Mouse (Mus musculus) heart, embryonic 13.5 days (tissue): ENCODE results near the gene Mkrn2os. TPM values are rescaled to one million over a fixed set of nuclear protein-coding genes. Genes with fewer than 3 reads are reported as not detected.
"Not testable (repeated sequence)": the region's sequence is repeated elsewhere in the genome, so short reads cannot be mapped to it uniquely, and the experiment has no call there.

Experiments
- ATAC-seq: fragments of 200-750 bp; cut with Nextera tagmentation; 2 replicates; pipeline ENCODE4 v1.8.0; 2017; ENCODE audit warnings: moderate TSS enrichment; ENCODE audit not compliant: insufficient number of reproducible peaks, low FRiP score, low TSS enrichment; ENCODE audit errors: extremely low read depth
- H3K27ac ChIP-seq: fragments of 300-500 bp; sonication (generic); replicated peaks from 2 replicates; pipeline ENCODE4 v1.5.1; 2015; ENCODE audit warnings: moderate library complexity, mild to moderate bottlenecking, inconsistent platforms
- H3K27me3 ChIP-seq: fragments of 300-500 bp; sonication (generic); replicated peaks from 2 replicates; pipeline ENCODE4 v1.6.1; 2015; ENCODE audit warnings: mild to moderate bottlenecking, inconsistent platforms
- H3K36me3 ChIP-seq: fragments of 300-500 bp; sonication (generic); 2 replicates; pipeline ENCODE4 v1.6.1; 2015; ENCODE audit warnings: mild to moderate bottlenecking, inconsistent platforms
- H3K4me1 ChIP-seq: fragments of 300-500 bp; sonication (generic); 2 replicates; pipeline ENCODE4 v1.6.1; 2015; ENCODE audit warnings: inconsistent platforms
- H3K4me2 ChIP-seq: fragments of 300-500 bp; sonication (generic); 2 replicates; pipeline ENCODE4 v1.6.1; 2015; ENCODE audit warnings: inconsistent platforms, mild to moderate bottlenecking, moderate library complexity
- H3K4me3 ChIP-seq: fragments of 300-500 bp; sonication (generic); 2 replicates; pipeline ENCODE4 v1.5.1; 2015; ENCODE audit warnings: moderate library complexity, mild to moderate bottlenecking, inconsistent platforms
- H3K9ac ChIP-seq: fragments of 300-500 bp; sonication (generic); 2 replicates; pipeline ENCODE4 v1.6.1; 2015; ENCODE audit warnings: inconsistent platforms, mild to moderate bottlenecking, moderate library complexity
- H3K9me3 ChIP-seq: fragments of 300-500 bp; sonication (generic); 2 replicates; pipeline ENCODE4 v1.6.1; 2016; ENCODE audit warnings: inconsistent platforms
- WGBS: fragments of 180-500 bp; shearing (Covaris S2); methylation state at CpG from one replicate; pipeline ENCODE4 v1.1.7; 2015; ENCODE audit warnings: mixed read lengths; 5-methylcytosine and 5-hydroxymethylcytosine counted together
- polyA plus RNA-seq: library from polyadenylated mRNA; unstranded; fragments of >200 nt; fragmentation: Nextera tagmentation; extraction: Ambion mirVana; gene quantifications from 2 replicates; pipeline ENCODE4 v1.2.1, GENCODE M21; 2015

Mkrn2os gene
- polyA plus RNA-seq = 0.08 and 0.47 TPM in 2 replicates

DNA sequence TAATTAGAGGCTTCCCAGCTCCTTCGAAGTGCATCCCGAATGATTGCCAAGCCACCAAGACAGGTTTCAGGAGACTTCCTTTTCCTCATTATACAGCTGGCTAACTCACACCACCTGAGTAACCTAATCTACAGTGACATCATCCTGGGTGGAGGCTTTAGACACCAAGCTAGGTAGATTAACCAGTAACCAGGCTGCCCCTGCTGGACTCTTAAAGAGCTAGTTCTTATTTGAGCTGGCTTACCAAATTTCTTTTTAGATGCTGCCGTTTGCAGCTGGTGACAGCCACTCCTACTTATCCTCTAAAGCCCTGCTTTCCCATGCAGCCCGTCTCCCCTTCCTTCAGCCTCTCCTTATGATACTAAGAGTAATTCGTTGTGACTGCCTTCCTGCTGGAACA lies at the start of gene Mkrn2os:
Mkrn2os (minus strand) TSS at position 119 of the 400 bp plus-strand sequence.
- H3K27ac ChIP-seq = no peak within 1 kb of the TSS
- no peak within 1 kb of the TSS for H3K4me3 ChIP-seq
- no peaks in the 10 kb centered on the region; the same call in 1 of the 2 replicates for H3K27me3 ChIP-seq
- no peaks in the 10 kb centered on the region for H3K36me3 ChIP-seq
- no peak for ATAC-seq
- H3K9ac ChIP-seq = no peak within 1 kb of the TSS
- no peaks in the 10 kb centered on the region for H3K4me1 ChIP-seq
- no peak within 1 kb of the TSS for H3K4me2 ChIP-seq
- 42% methylated on average over 5 of the region's 5 CpGs for WGBS
- H3K9me3 ChIP-seq = no peaks in the 10 kb centered on the region

DNA sequence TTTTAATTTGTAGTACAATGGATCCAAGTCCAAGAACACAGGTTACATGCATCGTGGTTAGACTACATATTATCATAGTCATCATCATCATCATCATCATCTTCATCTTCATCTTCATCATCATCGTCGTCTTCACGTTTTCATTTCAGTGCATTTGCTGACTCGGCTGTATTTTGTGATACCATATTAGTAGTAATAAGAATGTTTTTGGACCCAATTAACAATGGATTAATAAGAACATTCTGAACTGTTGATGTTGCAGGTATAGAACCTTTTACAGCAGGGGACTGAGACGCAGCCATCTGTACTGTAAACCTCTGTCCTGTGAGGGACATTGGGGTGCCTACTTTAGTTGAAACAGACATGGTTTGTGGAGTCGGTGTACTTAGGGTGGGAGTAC lies 45.8 kb upstream of the Mkrn2os start:
- H3K36me3 ChIP-seq = peaks cover 78% of the 10 kb centered on the region
- not testable (repeated sequence) for H3K9me3 ChIP-seq, ATAC-seq, H3K4me3 ChIP-seq, H3K9ac ChIP-seq, H3K27ac ChIP-seq, H3K4me2 ChIP-seq, H3K4me1 ChIP-seq, H3K27me3 ChIP-seq
- WGBS = 92% methylated on average over 7 of the region's 7 CpGs

DNA sequence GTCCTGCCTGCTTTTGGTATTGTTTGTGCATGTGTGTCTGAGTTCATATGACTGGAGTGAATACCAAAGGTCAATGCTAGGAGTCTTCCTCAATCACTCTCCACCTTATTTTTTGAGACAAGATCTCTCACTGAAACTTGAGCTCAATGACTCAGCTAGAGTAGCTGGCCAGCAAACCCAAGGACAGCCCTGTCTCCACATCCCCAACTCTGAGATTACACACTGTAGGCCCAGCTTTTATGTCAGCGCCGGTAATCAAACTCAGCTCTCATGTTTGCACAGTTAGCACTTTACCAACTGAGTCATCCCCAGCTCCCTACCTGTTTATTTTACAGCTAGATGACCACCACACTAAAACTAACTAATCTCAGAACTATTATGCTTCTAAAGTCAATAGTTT lies 41.6 kb upstream of the Mkrn2os start:
- Histone ChIP-seq H3K9ac (no peak overlapping the region), H3K4me3 (no peak overlapping the region), H3K36me3 (peaks cover 93% of the 10 kb centered on the region), H3K4me1 (no peaks in the 10 kb centered on the region), H3K4me2 (no peak overlapping the region), H3K27ac (no peak overlapping the region), H3K9me3 (no peaks in the 10 kb centered on the region), H3K27me3 (no peaks in the 10 kb centered on the region)
- 84% methylated on average over 2 of the region's 2 CpGs for WGBS
- no peak for ATAC-seq

DNA sequence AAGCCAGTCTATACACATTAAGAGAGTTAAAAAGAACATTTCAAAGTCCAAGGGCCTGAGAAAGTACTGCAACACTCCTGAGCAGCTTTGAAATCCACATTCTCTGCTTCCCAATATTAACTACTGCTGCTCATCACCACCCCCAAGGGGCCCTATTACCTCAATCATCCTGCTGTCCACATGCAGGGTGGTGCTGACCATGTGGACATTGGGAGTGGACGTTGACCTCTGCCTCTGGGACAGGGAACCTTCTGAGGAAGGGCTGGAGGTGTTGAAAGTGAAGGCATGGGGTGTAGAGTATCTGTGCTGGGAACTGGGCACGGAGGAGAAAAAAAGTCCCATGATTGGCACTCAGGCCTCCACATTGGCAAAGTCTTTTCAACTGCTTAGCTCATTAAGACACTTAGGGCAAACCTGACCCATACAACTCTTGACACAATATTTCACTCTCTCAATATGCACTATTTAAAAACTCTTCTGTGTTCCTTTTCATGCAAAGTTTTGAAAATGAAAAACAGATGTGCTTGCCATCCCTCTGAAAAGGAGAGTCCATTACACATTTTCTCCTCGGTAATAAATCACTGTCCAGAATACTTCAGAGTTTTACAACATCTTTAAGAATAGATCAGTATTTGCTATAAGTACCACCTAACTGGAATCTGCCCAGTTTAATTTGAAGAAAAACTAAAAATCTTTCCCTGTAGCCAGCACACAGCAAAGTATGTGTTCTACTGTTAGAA lies 38.9 kb upstream of the Mkrn2os start:
- H3K9me3 ChIP-seq = no peaks in the 10 kb centered on the region
- H3K4me2 ChIP-seq = no peak overlapping the region
- peaks cover 96% of the 10 kb centered on the region for H3K36me3 ChIP-seq
- 78% methylated on average over 3 of the region's 3 CpGs for WGBS
- H3K9ac ChIP-seq = no peak overlapping the region
- H3K4me1 ChIP-seq = no peaks in the 10 kb centered on the region
- no peak overlapping the region for H3K27ac ChIP-seq
- H3K27me3 ChIP-seq = no peaks in the 10 kb centered on the region
- no peak for ATAC-seq
- no peak overlapping the region for H3K4me3 ChIP-seq

DNA sequence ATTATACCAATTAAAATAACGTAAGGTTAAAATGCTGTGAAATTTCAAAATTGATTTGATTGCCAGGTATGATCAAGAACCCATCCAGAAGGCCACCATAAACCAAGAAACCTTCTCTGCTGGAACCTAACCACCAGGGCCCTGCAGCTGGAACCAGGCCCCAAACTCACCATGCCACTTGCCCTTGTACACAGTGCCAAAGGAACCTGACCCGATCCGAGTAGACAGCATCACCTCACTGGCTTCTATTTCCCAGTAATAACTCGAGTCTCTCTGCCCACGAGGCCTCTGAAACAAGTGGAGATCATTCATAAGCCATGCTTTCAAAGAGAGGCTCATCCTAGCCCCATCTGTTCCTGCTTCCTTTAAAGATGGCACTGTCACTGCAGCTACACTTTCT lies 33.7 kb upstream of the Mkrn2os start:
- ATAC-seq = no peak
- Histone ChIP-seq H3K27me3 (no peaks in the 10 kb centered on the region), H3K9ac (no peak overlapping the region), H3K36me3 (peaks cover 97% of the 10 kb centered on the region), H3K4me3 (no peak overlapping the region), H3K9me3 (no peaks in the 10 kb centered on the region), H3K27ac (no peak overlapping the region), H3K4me1 (no peaks in the 10 kb centered on the region), H3K4me2 (no peak overlapping the region)
- 90% methylated on average over 5 of the region's 5 CpGs for WGBS

DNA sequence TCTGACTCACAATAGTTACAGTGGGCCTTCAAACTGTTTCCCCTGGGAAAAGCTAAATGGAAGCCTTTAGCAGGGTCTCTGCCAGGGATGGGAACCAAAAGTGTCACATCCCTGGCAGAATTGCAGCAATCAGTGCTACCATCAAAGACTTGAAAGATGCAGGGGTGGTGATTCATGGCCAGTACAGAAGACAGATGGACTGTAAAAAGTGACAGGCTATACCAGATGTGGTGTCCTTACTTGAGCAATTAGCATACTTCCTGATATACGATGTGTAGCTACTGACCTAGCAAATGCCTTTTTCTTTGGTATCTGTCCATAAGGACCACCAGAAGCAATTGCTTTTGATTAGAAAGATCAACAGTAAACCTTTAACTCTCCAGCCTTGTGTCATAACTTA lies 28.6 kb upstream of the Mkrn2os start:
- Histone ChIP-seq H3K27me3 (no peaks in the 10 kb centered on the region), H3K4me3 (no peak overlapping the region), H3K9me3 (no peaks in the 10 kb centered on the region), H3K4me2 (no peak overlapping the region), H3K9ac (no peak overlapping the region), H3K36me3 (peaks cover 100% of the 10 kb centered on the region), H3K4me1 (no peaks in the 10 kb centered on the region), H3K27ac (no peak overlapping the region)
- WGBS = 89% methylated on average over 1 of the region's 1 CpGs
- no peak for ATAC-seq

DNA sequence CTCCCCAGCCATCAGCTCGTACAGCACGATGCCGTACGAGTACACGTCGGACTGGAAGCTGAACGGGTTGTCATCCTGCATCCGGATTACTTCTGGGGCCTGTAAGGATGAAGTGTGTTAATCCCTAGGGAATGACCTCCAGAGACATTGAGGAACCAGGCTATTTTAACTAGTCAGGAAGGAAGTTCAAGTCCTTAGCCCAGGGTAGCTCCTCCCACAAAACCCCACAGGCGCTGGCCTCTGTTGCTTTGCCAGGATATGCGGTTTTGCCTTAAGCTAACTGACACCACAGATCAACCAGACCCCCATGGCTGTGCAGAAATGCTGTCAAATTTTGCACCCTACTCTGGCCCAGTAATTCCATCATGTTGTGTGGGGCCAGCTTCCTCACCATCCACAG lies 27.4 kb upstream of the Mkrn2os start:
- H3K36me3 ChIP-seq = peaks cover 100% of the 10 kb centered on the region
- ATAC-seq = no peak
- H3K9ac ChIP-seq = no peak overlapping the region
- no peaks in the 10 kb centered on the region for H3K27me3 ChIP-seq
- H3K4me1 ChIP-seq = no peaks in the 10 kb centered on the region
- WGBS = 84% methylated on average over 10 of the region's 10 CpGs
- no peak overlapping the region for H3K27ac ChIP-seq
- H3K4me2 ChIP-seq = no peak overlapping the region
- H3K4me3 ChIP-seq = no peak overlapping the region
- H3K9me3 ChIP-seq = no peaks in the 10 kb centered on the region

DNA sequence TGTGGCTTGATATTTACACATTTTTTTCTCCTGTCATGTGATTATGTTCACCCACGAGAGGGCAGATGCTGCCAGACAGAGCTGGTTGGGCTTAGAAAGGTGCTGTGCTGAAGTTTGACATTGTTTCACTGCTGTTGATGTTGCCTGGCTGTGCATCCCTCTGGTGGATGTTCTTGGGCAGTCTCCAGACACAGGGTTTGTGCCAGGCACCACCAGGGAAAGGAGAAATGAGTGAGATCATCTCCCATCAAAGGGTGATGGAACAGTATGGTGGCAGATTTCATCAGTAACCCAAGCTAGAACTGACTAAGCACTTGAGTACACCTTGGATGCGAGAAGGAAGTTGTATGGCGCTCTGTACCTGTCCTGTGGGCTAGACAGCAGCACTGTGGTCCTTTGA lies 23.6 kb upstream of the Mkrn2os start:
- 81% methylated on average over 3 of the region's 3 CpGs for WGBS
- Histone ChIP-seq H3K4me2 (no peak overlapping the region), H3K27me3 (no peaks in the 10 kb centered on the region), H3K27ac (no peak overlapping the region), H3K9me3 (no peaks in the 10 kb centered on the region), H3K36me3 (peaks cover 99% of the 10 kb centered on the region), H3K9ac (no peak overlapping the region), H3K4me1 (no peaks in the 10 kb centered on the region), H3K4me3 (no peak overlapping the region)
- ATAC-seq = no peak

DNA sequence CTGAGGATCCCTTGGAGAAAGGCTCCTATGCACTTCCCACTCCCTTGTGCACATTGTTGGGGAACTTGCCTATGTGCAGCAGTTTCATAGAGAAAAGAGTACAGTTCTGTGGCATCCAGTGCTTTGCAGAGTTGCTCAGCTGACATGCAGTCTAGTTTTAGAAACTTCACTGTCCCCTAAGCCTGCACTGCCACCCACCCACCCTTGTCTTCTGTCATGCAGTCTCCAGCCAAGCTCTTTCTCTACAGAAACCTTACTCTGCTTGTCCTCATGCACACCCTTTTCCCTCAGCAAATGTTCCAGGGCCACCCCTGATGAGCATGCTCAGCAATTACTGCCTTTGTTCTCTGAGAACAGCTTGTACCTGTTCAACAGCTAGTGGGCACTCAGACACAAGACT lies 21.4 kb upstream of the Mkrn2os start:
- no peaks in the 10 kb centered on the region for H3K9me3 ChIP-seq
- H3K4me1 ChIP-seq = no peaks in the 10 kb centered on the region
- peaks cover 98% of the 10 kb centered on the region for H3K36me3 ChIP-seq
- H3K4me2 ChIP-seq = no peak overlapping the region
- no peak overlapping the region for H3K9ac ChIP-seq
- no peak for ATAC-seq
- H3K27me3 ChIP-seq = no peaks in the 10 kb centered on the region
- H3K27ac ChIP-seq = no peak overlapping the region
- H3K4me3 ChIP-seq = no peak overlapping the region

DNA sequence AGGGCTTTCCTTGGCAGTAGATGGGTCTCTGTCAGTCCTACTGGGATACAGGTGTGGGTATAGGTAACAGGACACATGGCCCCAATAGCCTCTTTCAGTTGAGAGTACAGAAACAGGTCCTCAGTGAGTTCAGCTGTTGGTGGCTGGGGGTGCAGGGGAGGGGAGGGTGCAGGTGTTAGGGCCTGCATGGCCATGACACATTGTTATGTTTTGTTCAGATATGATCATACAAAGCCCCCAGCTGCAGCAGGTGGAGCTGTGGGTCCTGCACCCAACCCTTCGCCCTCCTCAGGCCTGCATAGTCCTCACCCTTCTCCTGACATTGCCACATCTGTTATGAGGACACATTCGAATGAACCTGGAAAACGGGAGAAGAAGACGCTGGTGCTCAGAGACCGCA lies 17.9 kb upstream of the Mkrn2os start:
- no peaks in the 10 kb centered on the region for H3K27me3 ChIP-seq
- no peak overlapping the region for H3K4me3 ChIP-seq
- H3K9ac ChIP-seq = no peak overlapping the region
- H3K27ac ChIP-seq = no peak overlapping the region
- H3K36me3 ChIP-seq = peaks cover 70% of the 10 kb centered on the region
- peaks cover 7% of the 10 kb centered on the region; the same call in 1 of the 2 replicates for H3K4me1 ChIP-seq
- no peaks in the 10 kb centered on the region for H3K9me3 ChIP-seq
- 86% methylated on average over 5 of the region's 5 CpGs for WGBS
- no peak overlapping the region for H3K4me2 ChIP-seq
- ATAC-seq = no peak

DNA sequence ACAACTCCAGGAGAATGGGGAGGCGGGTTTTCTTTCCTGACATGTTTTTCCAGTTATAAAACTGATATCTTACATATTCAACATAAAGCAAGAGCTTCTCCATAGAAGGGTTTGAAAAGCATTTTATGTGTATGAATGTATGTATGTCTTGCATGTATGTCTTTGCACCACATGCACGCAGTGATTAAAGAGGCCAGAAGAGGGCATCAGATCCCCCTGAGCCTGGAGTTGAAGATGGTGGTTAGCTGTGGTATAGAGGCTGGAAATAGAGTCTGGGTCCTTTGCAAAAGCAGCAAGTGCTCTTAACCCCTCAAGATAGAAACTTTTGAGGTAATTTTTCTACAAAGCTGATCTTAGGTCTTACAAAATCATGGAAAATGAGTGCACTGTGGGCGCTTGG lies 16.7 kb upstream of the Mkrn2os start:
- H3K9ac ChIP-seq = no peak overlapping the region
- H3K27ac ChIP-seq = no peak overlapping the region
- H3K4me1 ChIP-seq = peaks cover 7% of the 10 kb centered on the region; the same call in 1 of the 2 replicates
- WGBS = 71% methylated on average over 3 of the region's 3 CpGs
- no peaks in the 10 kb centered on the region for H3K27me3 ChIP-seq
- H3K9me3 ChIP-seq = no peaks in the 10 kb centered on the region
- H3K4me2 ChIP-seq = no peak overlapping the region
- peaks cover 62% of the 10 kb centered on the region for H3K36me3 ChIP-seq
- ATAC-seq = no peak
- no peak overlapping the region for H3K4me3 ChIP-seq

DNA sequence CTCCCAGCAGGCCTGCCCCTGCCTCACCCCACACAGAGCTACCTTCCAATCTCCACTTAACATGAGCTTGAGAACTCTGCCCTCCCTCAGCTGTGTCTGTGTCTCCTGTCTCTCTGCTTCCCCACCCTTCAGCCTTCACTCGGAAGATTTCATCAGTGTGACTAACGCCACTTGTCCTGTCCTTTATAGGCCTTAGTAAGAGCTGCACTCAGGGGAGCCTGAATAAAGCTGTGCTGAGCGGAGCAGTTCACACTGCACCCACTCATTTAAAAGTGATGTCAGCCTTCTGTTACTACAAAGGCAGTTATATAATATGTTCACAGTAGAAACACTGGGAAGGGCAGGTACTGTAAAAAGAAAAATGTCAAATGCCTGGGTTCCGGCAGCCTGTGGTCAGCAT lies 15.1 kb upstream of the Mkrn2os start:
- Histone ChIP-seq H3K27me3 (no peaks in the 10 kb centered on the region), H3K27ac (no peak overlapping the region), H3K4me1 (peaks cover 17% of the 10 kb centered on the region), H3K36me3 (peaks cover 45% of the 10 kb centered on the region), H3K4me3 (no peak overlapping the region), H3K4me2 (no peak overlapping the region), H3K9ac (no peak overlapping the region; the same call in 1 of the 2 replicates), H3K9me3 (no peaks in the 10 kb centered on the region)
- no peak for ATAC-seq
- WGBS = 64% methylated on average over 4 of the region's 4 CpGs
